Mouse (Mus musculus) heart, adult 8-10 months (tissue): Measurements from ENCODE around the gene Actrt3. TPM values are rescaled to one million over a fixed set of nuclear protein-coding genes. Genes with fewer than 3 reads are reported as not detected.
"Not testable (repeated sequence)": the region's sequence is repeated elsewhere in the genome, so short reads cannot be mapped to it uniquely, and the experiment has no call there.

ENCODE experiments used
- DNase-seq: peaks from one replicate; pipeline ENCODE4 v3.0.0; 2022; ENCODE audit warnings: low spot score
- total RNA-seq, 4 experiments: library from RNA; stranded (reverse); gene quantifications; 2 replicates each; pipeline ENCODE4 v1.2.4; 2022

Gene Actrt3
- total RNA-seq, 4 experiments from 2014 or later: not detected

- DNase-seq: no peak
Observed at GRCm38 (mm10) chr3:30573549-30573948, 26.2 kb downstream of the Actrt3 start.

GRCm38 (mm10) chr3:30566333-30566732, 33.4 kb downstream of the Actrt3 start:
- DNase-seq: not testable (repeated sequence)

- DNase-seq: no peak
Observed at GRCm38 (mm10) chr3:30560677-30561314, 38.9 kb downstream of the Actrt3 start.

- DNase-seq: no peak
Observed at GRCm38 (mm10) chr3:30553741-30554140, 46.0 kb downstream of the Actrt3 start.

- DNase-seq: peak; percentile 22
Observed at GRCm38 (mm10) chr3:30550218-30550617, 49.5 kb downstream of the Actrt3 start.

GRCm38 (mm10) chr3:30548928-30549327, 50.8 kb downstream of the Actrt3 start:
- no peak for DNase-seq

GRCm38 (mm10) chr3:30547908-30548307, 51.8 kb downstream of the Actrt3 start, which contains the start of gene Mecom:
Gene Mecom (minus strand): TSS chr3:30548008.
- no peak for DNase-seq

Other genes with a start within 250 kb of the Actrt3 start
- gene Mecom, start 51.9 kb downstream of the Actrt3 start, total RNA-seq: 10 to 100 TPM; 13.6 to 19.5 (median 16.5) TPM
- gene Mynn, start 2.1 kb upstream of the Actrt3 start, total RNA-seq: 10 to 100 TPM; 10.1 to 13.4 (median 11.9) TPM
- not detected for gene Lrriq4, start 44.6 kb upstream of the Actrt3 start, total RNA-seq
- not detected for gene Lrrc34, start 47.9 kb upstream of the Actrt3 start, total RNA-seq
- gene Lrrc31, start 99.9 kb upstream of the Actrt3 start, total RNA-seq: under 1 TPM in 2 of 4 experiments, not detected in 2; 0.19 to 0.47 TPM
- gene Samd7, start 146.4 kb upstream of the Actrt3 start, total RNA-seq: not detected
- gene Sec62, start 192.9 kb upstream of the Actrt3 start, total RNA-seq: 10 to 100 TPM; 36.4 to 41.1 (median 38.2) TPM